Mouse (Mus musculus): ENCODE measurements around the gene Ccdc42. TPM values are rescaled to one million over a fixed set of nuclear protein-coding genes. Genes with fewer than 3 reads are reported as not detected.

Gene Ccdc42
- polyA plus RNA-seq, 1 experiment: 0.22 TPM

GRCm38 (mm10) chr11:68585890-68586289 is 931 bp upstream of the Ccdc42 start:
- DNase-seq (ENCODE audit: low spot score): no peak

- peak; percentile 47 for DNase-seq (ENCODE audit: low spot score)
Observed at GRCm38 (mm10) chr11:68589055-68589809, 2.4 kb downstream of the Ccdc42 start.

GRCm38 (mm10) chr11:68591708-68592107 is 4.9 kb downstream of the Ccdc42 start:
- no peak for DNase-seq (ENCODE audit: low spot score)

- DNase-seq (ENCODE audit: low spot score): no peak
Observed at GRCm38 (mm10) chr11:68593247-68593646, 6.4 kb downstream of the Ccdc42 start.

GRCm38 (mm10) chr11:68597912-68598311 is 11.1 kb downstream of the Ccdc42 start:
- DNase-seq (ENCODE audit: low spot score): no peak

- DNase-seq (ENCODE audit: low spot score): no peak
Observed at GRCm38 (mm10) chr11:68600551-68601021, 13.8 kb downstream of the Ccdc42 start.

GRCm38 (mm10) chr11:68601486-68601991 is 14.7 kb downstream of the Ccdc42 start:
- no peak for DNase-seq (ENCODE audit: low spot score)

- DNase-seq (ENCODE audit: low spot score): no peak
Observed at GRCm38 (mm10) chr11:68602200-68602931, 15.5 kb downstream of the Ccdc42 start.

- no peak for DNase-seq (ENCODE audit: low spot score)
Observed at GRCm38 (mm10) chr11:68607046-68607445, 20.2 kb downstream of the Ccdc42 start.

GRCm38 (mm10) chr11:68609910-68610566 is 23.2 kb downstream of the Ccdc42 start:
- no peak for DNase-seq (ENCODE audit: low spot score)

- DNase-seq (ENCODE audit: low spot score): no peak
Observed at GRCm38 (mm10) chr11:68610567-68610947, 23.7 kb downstream of the Ccdc42 start.

- DNase-seq (ENCODE audit: low spot score): no peak
Observed at GRCm38 (mm10) chr11:68613071-68613711, 26.4 kb downstream of the Ccdc42 start.

GRCm38 (mm10) chr11:68622751-68623150 is 35.9 kb downstream of the Ccdc42 start:
- no peak for DNase-seq (ENCODE audit: low spot score)

GRCm38 (mm10) chr11:68623225-68623870 is 36.5 kb downstream of the Ccdc42 start:
- DNase-seq (ENCODE audit: low spot score): no peak

- no peak for DNase-seq (ENCODE audit: low spot score)
Observed at GRCm38 (mm10) chr11:68623871-68624258, 37.0 kb downstream of the Ccdc42 start.

- no peak for DNase-seq (ENCODE audit: low spot score)
Observed at GRCm38 (mm10) chr11:68631611-68632316, 44.9 kb downstream of the Ccdc42 start.

GRCm38 (mm10) chr11:68637861-68638615 is 51.2 kb downstream of the Ccdc42 start:
- DNase-seq (ENCODE audit: low spot score): no peak

GRCm38 (mm10) chr11:68641361-68641760 is 54.5 kb downstream of the Ccdc42 start:
- DNase-seq (ENCODE audit: low spot score): no peak

GRCm38 (mm10) chr11:68644781-68645180 is 58.0 kb downstream of the Ccdc42 start:
- no peak for DNase-seq (ENCODE audit: low spot score)

Measured in urinary bladder, adult 2 months (tissue).